Mouse (Mus musculus) brain, embryonic 14.5 days (tissue): ENCODE data around the gene Desi1.

ENCODE experiments used
- CTCF ChIP-seq: fragments of 200-500 bp; IDR thresholded peaks from 2 replicates; pipeline ENCODE4 v1.5.1; 2012; ENCODE audit warnings: inconsistent platforms, mild to moderate bottlenecking, moderate library complexity, borderline replicate concordance; ENCODE audit not compliant: insufficient read depth, insufficient read length; ENCODE audit errors: extremely low read depth
- POLR2A ChIP-seq: fragments of 200-500 bp; IDR thresholded peaks from 2 replicates; pipeline ENCODE4 v1.6.1; 2012; ENCODE audit warnings: mild to moderate bottlenecking, inconsistent platforms, borderline replicate concordance; ENCODE audit not compliant: poor library complexity, insufficient read depth, insufficient read length, severe bottlenecking; ENCODE audit errors: extremely low read depth

GRCm38 (mm10) chr15:82040650-82041049, 7.0 kb upstream of the Desi1 start:
- TF ChIP-seq CTCF (peak; percentile 80; the same call in 1 of the 2 replicates), POLR2A (no peak)
